Mouse (Mus musculus) kidney, postnatal 25 days (tissue): ENCODE measurements around the gene Samd8.
A peak's percentile ranks its signal among the peaks of the same experiment; 100 is the strongest.

Source experiments
- DNase-seq, 2 experiments: peaks; one replicate each; pipeline ENCODE4 v3.0.0; 2021; ENCODE audit warnings: mixed read lengths in 2 of 2

Gene Samd8

DNA sequence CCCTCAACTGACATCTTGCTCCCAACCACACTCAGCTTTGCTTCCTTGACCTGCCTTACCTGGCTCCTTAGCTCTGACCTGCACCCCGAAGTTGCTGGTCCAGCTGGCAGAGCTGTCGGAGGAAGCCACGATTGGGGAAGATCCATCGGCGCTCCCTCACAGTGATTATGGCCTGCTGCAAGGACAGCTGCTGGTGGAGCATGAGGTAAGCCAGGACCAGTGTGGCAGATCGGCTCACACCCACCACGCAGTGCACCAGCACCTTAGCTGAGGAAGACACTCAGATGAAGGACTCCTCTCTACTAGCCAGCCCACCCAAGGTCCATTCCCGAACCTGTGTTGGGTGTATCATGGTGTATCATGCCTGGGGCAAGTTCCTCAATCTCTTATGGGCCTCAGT lies 4.1 kb upstream of the Samd8 start:
- DNase-seq = no peak

GRCm38 (mm10) chr14:21746846-21747245 lies 3.5 kb upstream of the Samd8 start:
- DNase-seq = no peak

DNA sequence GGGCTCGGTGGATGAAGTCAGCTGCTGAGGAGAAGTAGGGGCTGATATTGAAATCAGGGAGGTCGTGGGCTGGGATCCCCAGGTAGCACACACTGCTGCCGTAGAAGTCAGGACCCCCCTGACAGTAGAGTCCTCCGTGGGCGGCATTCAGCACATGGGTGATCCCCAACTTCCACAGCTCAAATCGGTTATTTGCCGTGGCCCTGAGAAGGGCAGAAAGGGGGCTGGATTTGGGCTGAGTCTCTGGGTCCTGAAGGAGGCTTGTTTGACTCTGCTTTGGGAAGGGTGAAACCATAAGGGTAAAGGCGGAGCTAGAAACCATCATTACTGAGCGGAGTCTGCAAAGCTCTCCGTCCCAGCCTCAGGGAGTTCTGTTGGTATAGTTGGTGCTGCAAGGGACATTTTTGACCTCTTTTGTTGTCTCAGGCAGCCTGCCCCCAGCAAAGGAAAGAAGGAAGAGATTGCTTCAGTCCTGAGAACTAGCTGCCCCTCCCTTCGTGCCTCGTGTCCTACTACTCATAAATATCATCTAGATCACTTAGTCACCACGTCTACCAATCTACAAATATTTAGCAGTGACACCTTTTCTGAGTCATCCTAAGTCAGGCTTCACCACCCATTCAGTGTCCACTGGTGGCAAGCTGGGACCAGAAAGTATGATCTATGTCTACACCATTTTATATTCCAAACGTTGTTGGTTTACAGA lies 2.7 kb upstream of the Samd8 start:
- DNase-seq = no peak

- DNase-seq = peak; percentile 65 to 86
These were observed 2.0 kb upstream of the Samd8 start for GRCm38 (mm10) chr14:21748142-21748870.

- DNase-seq = peak; percentile 76 to 90
These were observed 681 bp downstream of the Samd8 start, which contains the start of gene Dusp13 for GRCm38 (mm10) chr14:21750881-21751542. Dusp13 (minus strand) TSS chr14:21751181.

GRCm38 (mm10) chr14:21752411-21752810 lies 2.1 kb downstream of the Samd8 start:
- DNase-seq = no peak

DNA sequence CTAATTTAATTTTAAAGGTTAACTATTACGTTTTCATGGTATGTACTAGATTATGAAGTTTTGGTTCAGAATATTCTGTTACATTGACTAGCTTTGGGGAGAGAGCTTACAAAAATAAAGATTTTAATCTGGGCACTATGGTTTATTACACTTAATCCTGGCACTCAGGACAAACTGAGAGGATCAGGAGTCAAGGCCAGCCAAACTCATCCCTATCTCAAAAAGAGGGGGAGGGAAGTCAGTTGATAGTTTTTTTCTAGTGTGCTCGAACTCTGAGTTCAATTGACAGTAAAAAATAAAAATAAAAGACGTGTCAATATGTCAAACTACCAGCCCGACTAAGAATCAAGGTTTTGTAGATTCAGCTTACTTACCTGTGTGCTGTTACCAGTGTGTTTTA lies 3.0 kb downstream of the Samd8 start:
- no peak for DNase-seq

DNA sequence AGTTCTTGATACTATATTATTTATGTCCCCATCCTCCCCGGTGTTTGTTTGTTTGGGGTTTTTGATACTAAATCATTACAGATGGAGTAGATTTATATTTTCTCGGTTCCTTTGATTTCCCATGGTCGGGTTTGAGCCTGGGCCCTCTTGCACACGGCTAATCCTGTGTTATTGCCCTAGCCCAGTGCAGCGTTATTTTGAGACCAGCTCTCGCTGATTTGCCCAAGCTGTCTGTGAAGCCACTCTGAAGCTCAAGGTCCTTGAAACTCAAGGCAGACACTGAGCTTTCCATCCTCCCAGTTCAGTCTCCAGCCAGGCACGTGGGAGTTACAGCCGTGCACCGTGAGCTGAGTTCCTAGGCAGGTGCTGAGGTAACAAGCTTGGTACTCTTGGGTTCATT lies 11.2 kb downstream of the Samd8 start:
- DNase-seq = no peak

- DNase-seq = no peak
These were observed 13.4 kb downstream of the Samd8 start for GRCm38 (mm10) chr14:21763736-21764135.

- DNase-seq = no peak
These were observed 14.3 kb downstream of the Samd8 start for GRCm38 (mm10) chr14:21764646-21765045.

DNA sequence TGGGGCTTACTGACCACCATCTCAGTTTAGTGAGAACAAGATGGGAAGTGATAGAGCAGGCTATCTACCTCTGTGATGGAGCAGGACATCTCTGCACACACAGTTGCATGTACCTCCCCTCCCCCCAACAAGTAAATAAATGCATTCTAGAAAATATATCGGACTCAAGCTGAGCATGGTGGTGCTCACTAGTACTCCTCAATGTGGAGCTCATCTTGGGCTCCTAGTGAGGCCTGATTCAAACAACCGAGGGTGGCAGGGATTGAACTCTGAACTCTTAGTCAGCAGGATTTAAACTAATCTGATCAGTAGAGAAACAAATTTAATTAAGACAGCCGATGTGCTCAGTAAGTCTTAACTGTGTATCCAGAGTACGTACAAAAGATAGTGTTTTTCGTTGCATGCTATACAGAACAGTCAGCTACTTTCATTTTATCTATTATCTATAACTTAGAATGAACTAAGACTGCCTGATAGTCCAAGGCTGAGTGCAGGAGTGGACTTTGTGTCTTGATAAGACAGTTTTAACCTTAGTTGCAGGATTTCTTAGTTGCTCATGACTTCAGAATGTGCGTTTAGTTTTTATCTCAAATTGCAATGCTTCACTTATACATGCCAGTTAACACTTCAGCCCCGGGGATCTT lies 15.5 kb downstream of the Samd8 start:
- no peak for DNase-seq

- DNase-seq = no peak
These were observed 16.1 kb downstream of the Samd8 start for GRCm38 (mm10) chr14:21766398-21766958.

DNA sequence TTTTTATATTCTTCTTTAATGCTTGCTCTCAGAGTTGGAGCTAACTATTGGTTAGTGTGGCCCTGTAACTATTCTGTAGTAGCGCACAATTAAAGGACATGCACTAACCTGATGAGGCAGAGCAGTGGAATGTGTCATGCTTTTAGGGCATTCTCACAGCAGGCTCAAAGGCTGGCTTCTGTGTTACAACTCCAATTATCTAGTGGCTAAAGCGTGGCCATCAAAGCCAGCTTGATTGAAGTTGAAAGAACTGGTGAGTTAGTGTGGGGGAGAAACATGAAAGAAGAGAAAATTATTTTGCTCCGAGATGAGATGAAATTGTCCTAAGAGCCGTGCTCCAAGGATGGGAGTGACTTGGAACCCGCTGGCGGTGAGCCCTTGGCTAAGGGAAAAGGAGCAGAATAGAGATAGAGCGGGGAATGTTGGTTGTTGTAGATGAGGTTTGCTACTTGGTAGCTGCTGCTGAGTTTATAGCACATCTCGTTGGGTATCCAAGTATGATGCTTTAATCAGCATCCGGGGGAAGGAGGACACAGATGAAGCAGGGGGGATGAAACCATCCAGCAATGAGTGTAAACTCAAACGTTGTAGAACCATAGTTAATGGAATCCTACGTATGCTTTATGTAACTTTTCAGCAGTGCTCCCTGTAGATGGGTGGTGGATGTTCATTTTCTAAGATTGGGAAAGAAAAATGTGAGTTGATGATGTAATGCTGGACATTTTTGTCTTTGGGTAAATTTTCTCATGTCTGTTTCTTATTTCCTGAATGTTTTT lies 22.4 kb downstream of the Samd8 start:
- DNase-seq = no peak

DNA sequence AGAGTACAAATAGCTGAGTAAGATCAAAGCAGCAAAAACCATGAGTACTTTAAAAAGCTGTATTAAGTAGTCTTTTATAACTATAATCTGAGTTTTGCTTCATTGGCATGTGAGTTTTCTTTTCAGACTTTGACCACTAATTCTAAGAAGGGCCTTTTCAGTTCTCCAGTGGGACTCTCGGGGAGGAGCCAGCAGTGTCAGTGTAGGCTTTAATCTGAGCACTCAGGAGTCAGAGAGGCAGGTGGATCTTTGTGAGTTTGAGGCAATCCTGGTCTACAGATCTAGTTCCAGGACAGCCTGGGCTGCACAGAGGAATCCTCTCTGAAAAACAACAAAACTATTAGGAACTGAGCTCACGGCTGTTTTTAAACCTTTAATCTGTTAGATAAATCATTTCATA lies 23.6 kb downstream of the Samd8 start:
- peak in 1 of 2 experiments; percentile 29 for DNase-seq

GRCm38 (mm10) chr14:21776201-21776600 lies 25.9 kb downstream of the Samd8 start:
- peak; percentile 21 to 51 for DNase-seq

DNA sequence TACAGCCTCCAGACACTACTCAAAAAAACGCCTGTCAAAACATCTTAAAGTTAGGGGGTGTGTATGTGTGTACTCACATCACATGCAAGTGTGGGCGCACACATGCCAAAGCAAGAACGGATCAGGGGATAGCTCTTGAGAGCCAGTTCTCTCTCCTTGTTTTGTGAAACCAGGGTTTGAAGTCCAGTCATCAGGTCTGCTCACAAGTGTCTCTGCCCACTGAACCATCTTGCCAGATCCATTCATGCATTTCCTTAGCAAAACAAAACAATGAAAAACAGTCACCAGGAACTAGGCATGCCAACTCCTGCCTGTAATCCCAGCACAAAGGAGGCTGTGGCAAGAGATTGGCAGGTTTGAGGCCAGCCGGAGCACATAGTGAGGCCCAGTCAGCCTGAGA lies 36.2 kb downstream of the Samd8 start:
- peak; percentile 70 to 74 for DNase-seq

GRCm38 (mm10) chr14:21787374-21787773 lies 37.0 kb downstream of the Samd8 start:
- peak; percentile 11 to 41 for DNase-seq

DNA sequence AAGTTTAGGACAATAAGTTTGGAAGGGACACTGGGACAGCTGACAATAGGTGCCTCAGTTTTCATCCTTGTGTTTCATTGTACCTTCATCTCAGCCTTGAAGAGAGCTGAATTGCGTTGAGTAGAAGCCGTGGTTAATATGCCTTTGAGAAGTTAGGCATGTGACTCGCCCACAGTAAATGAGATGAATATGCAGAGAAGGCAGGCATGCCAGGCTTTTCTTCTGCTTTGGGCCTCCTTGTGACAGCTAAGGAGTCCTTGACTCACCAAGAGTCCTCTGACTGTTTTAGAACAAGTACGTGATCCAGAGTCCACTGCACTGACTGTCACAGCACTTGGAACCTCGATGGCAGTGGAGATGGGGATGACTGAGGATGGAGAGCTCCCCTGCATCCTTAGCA lies 37.8 kb downstream of the Samd8 start:
- DNase-seq = no peak

DNA sequence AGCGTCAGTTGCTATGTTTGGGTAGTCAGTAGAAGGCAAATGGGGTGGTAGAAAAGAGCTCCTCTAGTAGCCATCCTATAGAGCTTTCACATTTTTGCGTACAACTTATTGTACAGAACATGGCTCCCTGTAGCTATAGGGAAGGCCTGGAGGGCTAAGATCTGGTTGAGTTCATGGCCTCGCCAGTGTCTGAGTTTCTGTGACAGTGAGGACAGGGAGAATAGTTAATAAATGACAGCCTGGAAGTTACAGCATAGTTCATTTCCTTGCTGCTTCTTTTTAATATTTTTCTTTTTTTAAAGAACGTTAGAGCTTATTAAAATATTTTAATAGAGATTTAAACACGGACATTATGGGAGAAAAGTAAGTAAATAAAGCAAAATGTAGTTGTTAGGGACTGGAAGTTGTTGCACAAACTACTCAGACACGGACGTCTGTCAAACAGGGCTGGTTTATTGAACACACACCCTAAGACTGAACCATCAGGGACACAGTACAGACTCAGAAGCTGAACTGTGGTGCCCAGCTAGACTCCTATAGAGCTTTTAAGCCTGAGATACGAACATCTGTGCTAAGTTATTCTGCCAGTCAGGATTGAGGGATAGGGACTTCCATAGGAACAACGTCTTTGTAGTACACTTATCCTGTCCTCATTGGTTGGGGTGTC lies 40.4 kb downstream of the Samd8 start:
- DNase-seq = no peak

- DNase-seq = no peak
These were observed 41.4 kb downstream of the Samd8 start for GRCm38 (mm10) chr14:21791722-21792121.

DNA sequence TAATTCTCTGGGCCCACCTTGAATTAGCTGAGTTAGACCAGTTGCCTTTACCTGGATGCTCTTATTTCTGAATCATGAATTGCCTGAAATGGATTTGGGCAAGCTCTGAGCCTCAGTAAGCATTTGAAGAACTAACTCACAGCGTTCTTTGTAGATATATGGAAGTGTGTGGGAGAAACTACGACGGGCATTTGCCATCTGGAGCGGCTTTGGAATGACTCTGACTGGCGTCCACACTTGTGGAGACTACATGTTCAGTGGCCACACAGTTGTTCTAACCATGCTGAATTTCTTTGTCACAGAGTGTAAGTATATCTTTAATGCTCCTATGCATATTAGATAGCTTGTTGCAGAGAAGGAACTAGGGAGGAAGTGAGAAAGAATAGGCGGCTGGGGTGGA lies 41.9 kb downstream of the Samd8 start:
- DNase-seq = no peak

- no peak for DNase-seq
These were observed 50.3 kb downstream of the Samd8 start for GRCm38 (mm10) chr14:21800641-21801040.
